Mouse (Mus musculus) embryonic facial prominence, embryonic 12.5 days (tissue): ENCODE measurements around the gene Apol7e. TPM values are rescaled to one million over a fixed set of nuclear protein-coding genes. Genes with fewer than 3 reads are reported as not detected.

Source experiments
- ATAC-seq: fragments of 200-750 bp; cut with Nextera tagmentation; 2 replicates; pipeline ENCODE4 v1.8.0; 2017; ENCODE audit not compliant: insufficient number of reproducible peaks, insufficient read depth, low FRiP score, low TSS enrichment
- H3K27ac ChIP-seq: fragments of 300-500 bp; sonication (generic); 2 replicates; pipeline ENCODE4 v1.5.1; 2016; ENCODE audit warnings: mild to moderate bottlenecking
- H3K27me3 ChIP-seq: fragments of 300-500 bp; sonication (generic); 2 replicates; pipeline ENCODE4 v1.6.1; 2016; ENCODE audit warnings: mild to moderate bottlenecking, moderate library complexity
- H3K36me3 ChIP-seq: fragments of 300-500 bp; sonication (generic); 2 replicates; pipeline ENCODE4 v1.6.1; 2016; ENCODE audit warnings: mild to moderate bottlenecking
- H3K4me1 ChIP-seq: fragments of 300-500 bp; sonication (generic); 2 replicates; pipeline ENCODE4 v1.6.1; 2016
- H3K4me2 ChIP-seq: fragments of 300-500 bp; sonication (generic); replicated peaks from 2 replicates; pipeline ENCODE4 v1.6.1; 2016; ENCODE audit warnings: mild to moderate bottlenecking, moderate library complexity
- H3K4me3 ChIP-seq: fragments of 300-500 bp; sonication (generic); 2 replicates; pipeline ENCODE4 v1.5.1; 2016; ENCODE audit warnings: mild to moderate bottlenecking
- H3K9ac ChIP-seq: fragments of 300-500 bp; sonication (generic); 2 replicates; pipeline ENCODE4 v1.6.1; 2016; ENCODE audit warnings: mild to moderate bottlenecking, moderate library complexity
- H3K9me3 ChIP-seq: fragments of 300-500 bp; sonication (generic); 2 replicates; pipeline ENCODE4 v1.6.1; 2016; ENCODE audit warnings: mild to moderate bottlenecking, moderate library complexity
- WGBS: fragments of 180-500 bp; shearing (Covaris S2); methylation state at CpG from one replicate; pipeline ENCODE4 v1.1.7; 2016; 5-methylcytosine and 5-hydroxymethylcytosine counted together
- polyA plus RNA-seq: library from polyadenylated mRNA; unstranded; fragments of >200 nt; fragmentation: Nextera tagmentation; extraction: Ambion mirVana; gene quantifications from 2 replicates; pipeline ENCODE4 v1.2.1, GENCODE M21; 2016

The Apol7e gene
- polyA plus RNA-seq, 1 experiment from 2014 or later: not detected

- no peaks in the 10 kb centered on the region for H3K4me1 ChIP-seq
- H3K36me3 ChIP-seq: no peaks in the 10 kb centered on the region
- H3K9me3 ChIP-seq: no peaks in the 10 kb centered on the region
- no peak overlapping the region for H3K4me2 ChIP-seq
- no peak overlapping the region for H3K4me3 ChIP-seq
- ATAC-seq: no peak
- no peaks in the 10 kb centered on the region for H3K27me3 ChIP-seq
- H3K9ac ChIP-seq: no peak overlapping the region
- H3K27ac ChIP-seq: no peak overlapping the region
Observed at GRCm38 (mm10) chr15:77745081-77745480, 46.4 kb downstream of the Apol7e start.

DNA sequence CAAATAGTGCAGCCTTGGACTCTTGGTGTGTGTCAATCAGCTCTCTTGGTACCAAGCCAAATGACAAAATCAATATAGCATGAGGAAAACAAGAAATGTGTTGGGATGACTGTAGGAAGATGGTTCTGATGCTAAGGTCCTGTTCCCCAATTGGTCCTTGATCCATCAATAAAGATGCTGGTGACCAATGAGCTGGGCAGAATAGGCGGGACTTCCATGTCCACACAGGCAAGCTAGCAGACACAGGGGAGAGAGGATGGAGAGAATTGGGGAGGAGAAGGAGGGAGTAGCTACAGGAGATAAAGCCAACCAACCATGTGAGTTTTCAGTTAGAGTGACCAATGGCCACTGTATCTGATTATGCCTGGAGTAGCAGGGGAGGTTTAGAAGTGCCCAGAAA, 47.7 kb downstream of the Apol7e start:
- ATAC-seq: no peak
- 86% methylated on average over 1 of the region's 1 CpGs for WGBS
- Histone ChIP-seq H3K27ac (no peak overlapping the region), H3K4me3 (no peak overlapping the region), H3K9ac (no peak overlapping the region), H3K36me3 (no peaks in the 10 kb centered on the region), H3K9me3 (no peaks in the 10 kb centered on the region), H3K4me1 (no peaks in the 10 kb centered on the region), H3K27me3 (no peaks in the 10 kb centered on the region), H3K4me2 (no peak overlapping the region)

GRCm38 (mm10) chr15:77748414-77748813, 49.8 kb downstream of the Apol7e start:
- WGBS: 95% methylated on average over 3 of the region's 3 CpGs
- no peak overlapping the region for H3K4me3 ChIP-seq

DNA sequence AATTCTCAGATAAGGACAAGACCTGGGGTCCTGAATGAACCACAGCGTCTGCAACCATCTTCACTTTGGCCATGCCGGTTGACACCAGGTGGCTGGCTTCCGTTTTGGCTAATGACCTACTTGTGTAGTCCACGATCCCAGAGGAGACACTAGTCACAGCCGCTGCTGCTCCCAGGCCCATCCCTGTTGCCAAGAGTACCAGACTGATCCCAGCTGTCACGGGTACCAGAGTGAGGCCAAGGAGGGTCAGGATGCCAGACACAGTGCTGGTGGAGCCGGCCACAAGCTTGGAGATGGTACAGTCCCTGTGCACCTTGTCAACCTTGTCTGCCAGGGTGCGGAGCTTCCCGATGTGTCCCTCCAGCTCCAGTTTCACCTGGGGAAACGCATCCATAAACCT, 51.1 kb downstream of the Apol7e start:
- Histone ChIP-seq H3K27me3 (no peaks in the 10 kb centered on the region), H3K9me3 (no peaks in the 10 kb centered on the region), H3K4me2 (no peak overlapping the region), H3K9ac (no peak overlapping the region), H3K27ac (no peak overlapping the region), H3K4me3 (no peak overlapping the region), H3K36me3 (no peaks in the 10 kb centered on the region), H3K4me1 (no peaks in the 10 kb centered on the region)
- 91% methylated on average over 10 of the region's 10 CpGs for WGBS
- ATAC-seq: no peak

More at GRCm38 (mm10) chr15:77748414-77748813, 49.8 kb downstream of the Apol7e start:
- ATAC-seq: no peak
- Histone ChIP-seq H3K9ac (no peak overlapping the region), H3K4me2 (no peak overlapping the region), H3K27me3 (no peaks in the 10 kb centered on the region), H3K27ac (no peak overlapping the region), H3K9me3 (no peaks in the 10 kb centered on the region), H3K4me1 (no peaks in the 10 kb centered on the region), H3K36me3 (no peaks in the 10 kb centered on the region)

- no peak for ATAC-seq
- Histone ChIP-seq H3K9ac (no peak overlapping the region), H3K27me3 (no peaks in the 10 kb centered on the region), H3K4me3 (no peak overlapping the region), H3K9me3 (no peaks in the 10 kb centered on the region), H3K4me1 (no peaks in the 10 kb centered on the region), H3K27ac (no peak overlapping the region), H3K36me3 (no peaks in the 10 kb centered on the region), H3K4me2 (no peak overlapping the region)
- whole genome bisulfite sequencing: 35% methylated on average over 1 of the region's 1 CpGs
Observed at GRCm38 (mm10) chr15:77750461-77750860, 51.8 kb downstream of the Apol7e start.

DNA sequence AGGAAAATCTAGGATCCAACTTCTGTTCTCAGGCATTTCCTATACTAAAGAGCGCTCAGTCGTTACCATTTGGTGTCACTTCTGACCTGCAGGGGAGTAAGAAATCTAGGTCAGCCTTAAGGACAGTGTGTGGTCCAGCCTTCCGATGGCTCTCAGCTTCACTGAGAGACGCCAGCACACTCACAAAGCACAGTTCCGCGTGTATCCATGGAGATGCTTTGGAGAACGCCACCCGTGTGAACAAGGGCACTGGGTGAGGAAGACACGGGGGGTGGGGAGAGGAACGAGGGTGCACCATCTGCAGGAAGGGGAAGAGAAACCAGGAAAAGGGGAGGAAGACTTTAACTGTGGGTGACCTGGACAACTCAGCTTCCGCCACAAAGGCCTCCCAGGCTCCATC, 53.8 kb downstream of the Apol7e start:
- H3K9me3 ChIP-seq: no peaks in the 10 kb centered on the region
- H3K27ac ChIP-seq: no peak overlapping the region
- ATAC-seq: no peak
- no peaks in the 10 kb centered on the region for H3K4me1 ChIP-seq
- no peak overlapping the region for H3K4me2 ChIP-seq
- H3K27me3 ChIP-seq: no peaks in the 10 kb centered on the region
- no peaks in the 10 kb centered on the region for H3K36me3 ChIP-seq
- no peak overlapping the region for H3K9ac ChIP-seq
- WGBS: 68% methylated on average over 11 of the region's 11 CpGs
- H3K4me3 ChIP-seq: no peak overlapping the region

DNA sequence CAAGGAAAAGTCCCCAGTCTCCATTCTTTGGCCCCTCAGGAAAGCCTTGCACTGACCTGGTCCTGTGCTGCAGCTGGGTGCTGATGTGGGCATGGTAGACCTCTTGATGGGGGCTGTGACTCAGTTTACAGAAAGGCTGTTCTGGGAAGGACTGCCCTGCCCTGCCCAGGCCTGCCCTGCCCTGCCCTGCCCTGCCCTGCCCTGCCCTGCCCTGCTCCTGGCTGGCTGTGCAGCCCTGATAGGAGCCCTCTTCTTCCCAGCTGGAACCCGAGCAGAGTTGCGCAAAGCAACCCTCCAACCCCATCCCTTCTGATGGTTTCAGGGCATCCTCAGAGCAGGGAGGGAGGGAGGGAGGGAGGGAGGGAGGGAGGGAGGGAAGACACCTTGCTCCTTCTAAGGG, 56.5 kb downstream of the Apol7e start:
- ATAC-seq: no peak
- Histone ChIP-seq H3K27me3 (no peaks in the 10 kb centered on the region), H3K4me2 (no peak overlapping the region), H3K36me3 (0 out of 2 replicates have a peak, but pooled peaks cover 3% of the 10 kb centered on the region), H3K27ac (no peak overlapping the region), H3K9ac (no peak overlapping the region), H3K9me3 (no peaks in the 10 kb centered on the region), H3K4me1 (no peaks in the 10 kb centered on the region), H3K4me3 (no peak overlapping the region)
- 100% methylated on average over 1 of the region's 2 CpGs for WGBS

DNA sequence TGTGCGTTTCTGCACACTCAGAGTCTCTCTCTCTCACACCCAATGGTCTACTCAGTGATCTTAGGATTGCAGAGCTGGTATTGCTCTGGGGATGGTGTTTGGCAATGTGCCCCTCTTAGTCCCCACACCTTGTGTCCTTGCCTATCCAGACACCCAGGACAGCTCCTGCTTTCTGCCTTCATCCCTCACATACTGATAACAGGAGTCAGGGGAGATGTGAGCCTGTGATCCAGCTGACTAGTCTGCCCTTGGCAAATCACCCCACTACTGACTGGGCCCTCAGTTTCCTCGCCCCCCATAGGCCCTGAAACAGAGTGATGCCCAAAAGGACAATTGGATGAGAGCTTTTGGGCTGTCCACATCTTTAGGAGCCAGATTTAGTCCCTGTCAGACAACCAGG, 57.4 kb downstream of the Apol7e start:
- H3K4me1 ChIP-seq: no peaks in the 10 kb centered on the region
- no peak overlapping the region for H3K27ac ChIP-seq
- no peaks in the 10 kb centered on the region for H3K27me3 ChIP-seq
- WGBS: 63% methylated on average over 2 of the region's 2 CpGs
- peaks cover 10% of the 10 kb centered on the region for H3K36me3 ChIP-seq
- no peak overlapping the region for H3K9ac ChIP-seq
- no peak for ATAC-seq
- no peaks in the 10 kb centered on the region for H3K9me3 ChIP-seq
- H3K4me2 ChIP-seq: no peak overlapping the region
- H3K4me3 ChIP-seq: no peak overlapping the region

DNA sequence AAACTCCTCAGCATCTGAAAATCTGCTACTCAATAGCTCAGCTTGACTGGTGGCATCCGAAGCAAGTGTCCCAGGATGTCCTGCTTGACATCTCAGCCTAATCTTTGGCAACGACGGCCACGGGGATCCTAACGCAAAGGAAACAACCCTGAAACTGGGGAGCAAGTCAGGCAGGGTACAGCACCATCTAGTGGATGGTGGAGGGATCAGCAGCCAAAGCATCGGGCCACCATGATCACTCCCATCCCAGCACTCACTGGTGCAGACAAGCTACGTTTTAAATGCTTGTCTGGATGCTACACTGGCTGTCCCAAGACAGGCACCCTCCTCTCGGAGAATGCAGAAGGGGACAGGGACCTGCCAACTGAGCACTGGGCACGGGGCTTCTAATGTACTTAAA, 58.2 kb downstream of the Apol7e start, which contains the start of gene Apol8:
TSS of gene Apol8 (minus strand) at position 156 of the 400 bp plus-strand sequence.
- Histone ChIP-seq H3K4me3 (no peak within 1 kb of the TSS), H3K27me3 (no peaks in the 10 kb centered on the region), H3K4me2 (no peak within 1 kb of the TSS), H3K9me3 (no peaks in the 10 kb centered on the region), H3K27ac (no peak within 1 kb of the TSS), H3K4me1 (no peaks in the 10 kb centered on the region), H3K9ac (no peak within 1 kb of the TSS), H3K36me3 (peaks cover 17% of the 10 kb centered on the region)
- WGBS: 11% methylated on average over 9 of the region's 9 CpGs
- no peak for ATAC-seq

GRCm38 (mm10) chr15:77757586-77758226, 59.0 kb downstream of the Apol7e start:
- no peaks in the 10 kb centered on the region for H3K4me1 ChIP-seq
- no peak overlapping the region for H3K4me3 ChIP-seq
- no peak overlapping the region for H3K4me2 ChIP-seq
- H3K27ac ChIP-seq: no peak overlapping the region
- H3K27me3 ChIP-seq: no peaks in the 10 kb centered on the region
- H3K9ac ChIP-seq: no peak overlapping the region
- ATAC-seq: no peak
- H3K36me3 ChIP-seq: peaks cover 26% of the 10 kb centered on the region
- H3K9me3 ChIP-seq: no peaks in the 10 kb centered on the region
- WGBS: 82% methylated on average over 4 of the region's 4 CpGs

DNA sequence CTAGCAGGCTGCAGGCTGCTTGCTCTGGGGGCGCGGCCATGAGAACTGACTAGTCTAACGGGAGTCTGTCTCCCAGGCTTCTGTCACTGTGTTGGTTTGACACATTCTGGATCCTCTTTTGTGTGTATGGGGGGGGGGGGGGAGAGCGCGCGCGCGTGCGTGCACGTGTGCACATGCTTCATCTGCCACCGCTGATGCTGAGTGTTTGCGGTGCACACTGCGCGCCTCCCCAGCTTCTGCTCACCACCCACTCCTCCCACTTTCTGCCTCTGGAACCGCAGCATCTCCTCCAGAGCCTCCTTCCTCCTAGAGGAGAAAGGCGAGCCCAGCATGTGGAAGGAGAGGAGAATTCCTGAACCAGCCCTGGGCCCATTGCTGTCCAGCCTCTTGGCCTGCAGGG, 61.4 kb downstream of the Apol7e start:
- Histone ChIP-seq H3K4me1 (no peaks in the 10 kb centered on the region), H3K27me3 (no peaks in the 10 kb centered on the region), H3K4me2 (no peak overlapping the region), H3K9me3 (no peaks in the 10 kb centered on the region), H3K36me3 (peaks cover 48% of the 10 kb centered on the region), H3K27ac (no peak overlapping the region), H3K4me3 (no peak overlapping the region), H3K9ac (no peak overlapping the region)
- ATAC-seq: no peak
- WGBS: 93% methylated on average over 9 of the region's 16 CpGs

DNA sequence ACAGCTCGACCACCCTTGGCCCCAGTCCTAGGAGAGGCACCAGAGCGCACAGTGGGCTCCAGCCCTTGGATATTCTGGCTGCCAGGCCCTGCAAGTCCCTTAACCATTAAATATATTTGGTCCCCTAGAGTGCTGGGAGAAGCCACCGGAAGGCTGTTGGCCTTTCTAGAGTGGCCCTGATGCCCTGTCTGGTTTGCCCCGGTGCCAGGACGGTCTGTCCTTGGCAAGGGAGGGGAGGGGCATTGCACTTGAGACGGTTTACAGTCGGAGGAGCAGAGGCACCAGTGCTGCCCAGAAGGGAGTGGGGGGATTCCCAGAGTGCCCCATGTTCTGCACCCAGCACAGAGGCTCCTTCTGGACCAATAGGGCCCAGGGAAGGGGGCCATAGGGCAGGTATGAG, 62.4 kb downstream of the Apol7e start:
- Histone ChIP-seq H3K4me1 (no peaks in the 10 kb centered on the region), H3K9ac (no peak overlapping the region; the same call in 1 of the 2 replicates), H3K27ac (no peak overlapping the region), H3K4me3 (no peak overlapping the region), H3K36me3 (peaks cover 59% of the 10 kb centered on the region), H3K27me3 (no peaks in the 10 kb centered on the region), H3K9me3 (no peaks in the 10 kb centered on the region), H3K4me2 (no peak overlapping the region)
- WGBS: 99% methylated on average over 7 of the region's 7 CpGs
- no peak for ATAC-seq
